7 mouse cellular contexts compared by ENCODE assay signal in genomic region chr2:71388951-71389763, GRCm38 (mm10). TPM values are rescaled to one million over a fixed set of nuclear protein-coding genes. Genes with fewer than 3 reads are reported as not detected.
DNase-seq lines count a peak whose midpoint lies in the region; ATAC-seq lines count a peak whose summit lies in the region.

Gene Hat1, plus strand, starts transcription at chr2:71388958.

- under 1% methylated on average over 66 of the region's 66 CpGs for WGBS in intestine, embryonic 15.5 days
- under 1% methylated on average over 66 of the region's 66 CpGs for WGBS in midbrain, embryonic 10.5 days

- no peaks in the 10 kb centered on the region for H3K27me3 ChIP-seq in intestine, embryonic 15.5 days (replicated peaks)
- no peaks in the 10 kb centered on the region for H3K27me3 ChIP-seq in midbrain, embryonic 10.5 days (ENCODE audit: low read depth, poor library complexity, severe bottlenecking)

- ATAC-seq in intestine, embryonic 15.5 days = peak; percentile 99

- H3K9ac ChIP-seq in intestine, embryonic 15.5 days = peak within 1 kb of the TSS; percentile 92

- no peaks in the 10 kb centered on the region for H3K9me3 ChIP-seq in intestine, embryonic 15.5 days
- H3K9me3 ChIP-seq in midbrain, embryonic 10.5 days (replicated peaks) = no peaks in the 10 kb centered on the region

- peak; percentile 92 for DNase-seq in adrenal gland, adult 18-20 months (ENCODE audit: low spot score in 2 of 2)
- DNase-seq in embryo, embryonic 11 days = peak; percentile 99
- DNase-seq in gastrocnemius, postnatal 25 days = peak; percentile 93
- peak; percentile 94 to 97 for DNase-seq in left cerebral cortex, postnatal 25 days (ENCODE audit: low spot score in 2 of 2)
- peak; percentile 99 for DNase-seq in midbrain, embryonic 10.5 days (ENCODE audit: low spot score)
- peak; percentile 95 for DNase-seq in right cerebral cortex, postnatal 4 days

- peaks cover 8% of the 10 kb centered on the region; the same call in 1 of the 2 replicates for H3K36me3 ChIP-seq in intestine, embryonic 15.5 days
- H3K36me3 ChIP-seq in midbrain, embryonic 10.5 days = peaks cover 37% of the 10 kb centered on the region

- no peaks in the 10 kb centered on the region for H3K4me1 ChIP-seq in intestine, embryonic 15.5 days (replicated peaks)
- peaks cover 14% of the 10 kb centered on the region for H3K4me1 ChIP-seq in midbrain, embryonic 10.5 days

- intact Hi-C loops in left cerebral cortex, postnatal 25 days (cut with DNase I) = no loop called here

- H3K4me2 ChIP-seq in intestine, embryonic 15.5 days (replicated peaks) = peak within 1 kb of the TSS; percentile 74

- peak within 1 kb of the TSS; percentile 84 for H3K27ac ChIP-seq in intestine, embryonic 15.5 days
- H3K27ac ChIP-seq in midbrain, embryonic 10.5 days (replicated peaks) = peak within 1 kb of the TSS; percentile 86

- H3K4me3 ChIP-seq in intestine, embryonic 15.5 days (replicated peaks) = peak within 1 kb of the TSS; percentile 99
- H3K4me3 ChIP-seq in midbrain, embryonic 10.5 days = peak within 1 kb of the TSS; percentile 76

RNA-seq across cellular contexts. Expression of gene Hat1, which starts in this region (rescaled TPM):
- 10 to 100 TPM; 22.2 to 26.9 TPM for total RNA-seq in adrenal gland, adult 18-20 months (2021)
- total RNA-seq in gastrocnemius, postnatal 25 days (2021) = 10 to 100 TPM; 13.1 to 16.7 TPM
- 107 and 125 TPM in 2 replicates for polyA plus RNA-seq in intestine, embryonic 15.5 days (2015; fragmentation: Nextera tagmentation; extraction: Ambion mirVana)
- total RNA-seq in left cerebral cortex, postnatal 25 days (2021) = 10 to 100 TPM; 16.8 to 18.1 TPM
- polyA plus RNA-seq in midbrain, embryonic 10.5 days (2016; fragmentation: Nextera tagmentation; extraction: Ambion mirVana) = 203 and 243 TPM in 2 replicates

Comparison
In these comparisons a context has a peak if more than half of its experiments do, and no peak if none do; other contexts are left out.
1. Peak in every context shown above with its lines: DNase-seq, ATAC-seq, H3K4me3 ChIP-seq and H3K27ac ChIP-seq.